Mouse (Mus musculus): ENCODE results near the gene Crb1. TPM values are rescaled to one million over a fixed set of nuclear protein-coding genes. Genes with fewer than 3 reads are reported as not detected.

The Crb1 gene
- polyA plus RNA-seq, 1 experiment from 2014 or later = 0.12 TPM

DNA sequence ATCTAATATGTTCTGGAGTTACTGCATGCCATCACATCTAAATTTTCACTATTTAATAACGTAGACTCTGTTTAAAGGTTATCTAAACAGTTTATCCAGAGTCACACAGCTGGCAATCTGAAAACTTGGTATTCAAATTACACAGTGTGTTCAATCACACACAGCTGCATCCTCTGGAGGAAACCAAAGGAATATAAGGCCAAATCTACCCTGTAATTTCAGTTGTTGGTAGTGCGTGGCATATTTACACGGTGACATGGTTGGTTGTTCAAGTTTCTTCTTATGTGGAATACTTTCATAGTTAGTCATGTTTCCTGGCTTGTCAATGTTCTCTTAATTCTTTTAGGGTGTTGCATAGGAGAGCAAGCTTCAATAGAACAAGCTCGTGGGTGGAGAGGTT is 166.4 kb downstream of the Crb1 start:
- Histone ChIP-seq H3K9me3 (replicated peaks; ENCODE audit: control insufficient read depth, low read length) (no peaks in the 10 kb centered on the region), H3K4me2 (ENCODE audit: low read depth, low read length) (no peak overlapping the region), H3K4me3 (ENCODE audit: low read length) (no peak overlapping the region), H3K27ac (ENCODE audit: low read length) (no peak overlapping the region), H3K4me1 (ENCODE audit: control insufficient read depth, insufficient read depth, low read length) (no peaks in the 10 kb centered on the region), H3K9ac (ENCODE audit: low read length) (no peak overlapping the region), H3K36me3 (ENCODE audit: control insufficient read depth, insufficient read depth) (no peaks in the 10 kb centered on the region), H3K27me3 (ENCODE audit: control insufficient read depth, insufficient read depth, low read length) (no peaks in the 10 kb centered on the region; the same call in 1 of the 2 replicates)
- no peak for ATAC-seq (replicated peaks; ENCODE audit: extremely low read depth, insufficient read depth, low FRiP score)
- WGBS = 66% methylated on average over 4 of the region's 4 CpGs

DNA sequence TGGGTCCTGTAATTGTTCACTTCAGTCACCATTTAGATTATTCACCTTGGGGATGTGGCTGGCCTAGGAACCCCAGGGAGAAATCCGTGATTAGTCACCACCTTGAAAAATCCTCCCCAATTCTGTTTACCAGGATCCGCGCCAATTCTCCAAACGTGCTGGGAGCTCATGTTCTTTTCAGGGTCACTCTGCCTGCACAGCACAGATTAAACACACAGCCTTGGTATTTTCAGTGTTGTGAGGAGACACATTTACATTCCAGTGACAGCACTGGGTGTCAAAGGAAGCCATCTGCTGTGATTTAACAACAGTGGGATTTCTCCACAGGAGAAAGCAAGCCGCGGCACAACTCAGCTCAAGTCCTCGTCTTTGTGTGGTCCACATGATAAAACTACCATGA is 167.1 kb downstream of the Crb1 start:
- 27% methylated on average over 7 of the region's 7 CpGs for WGBS
- H3K36me3 ChIP-seq (ENCODE audit: control insufficient read depth, insufficient read depth) = no peaks in the 10 kb centered on the region
- H3K27ac ChIP-seq (ENCODE audit: low read length) = peak overlapping the region; percentile 46; the same call in 1 of the 2 replicates
- no peaks in the 10 kb centered on the region for H3K9me3 ChIP-seq (replicated peaks; ENCODE audit: control insufficient read depth, low read length)
- 0 out of 2 replicates have a peak, but pooled peaks cover 2% of the 10 kb centered on the region for H3K4me1 ChIP-seq (ENCODE audit: control insufficient read depth, insufficient read depth, low read length)
- no peak overlapping the region for H3K4me3 ChIP-seq (ENCODE audit: low read length)
- no peak overlapping the region for H3K9ac ChIP-seq (ENCODE audit: low read length)
- no peaks in the 10 kb centered on the region; the same call in 1 of the 2 replicates for H3K27me3 ChIP-seq (ENCODE audit: control insufficient read depth, insufficient read depth, low read length)
- no peak for ATAC-seq (replicated peaks; ENCODE audit: extremely low read depth, insufficient read depth, low FRiP score)
- peak overlapping the region; percentile 4; the same call in 1 of the 2 replicates for H3K4me2 ChIP-seq (ENCODE audit: low read depth, low read length)

DNA sequence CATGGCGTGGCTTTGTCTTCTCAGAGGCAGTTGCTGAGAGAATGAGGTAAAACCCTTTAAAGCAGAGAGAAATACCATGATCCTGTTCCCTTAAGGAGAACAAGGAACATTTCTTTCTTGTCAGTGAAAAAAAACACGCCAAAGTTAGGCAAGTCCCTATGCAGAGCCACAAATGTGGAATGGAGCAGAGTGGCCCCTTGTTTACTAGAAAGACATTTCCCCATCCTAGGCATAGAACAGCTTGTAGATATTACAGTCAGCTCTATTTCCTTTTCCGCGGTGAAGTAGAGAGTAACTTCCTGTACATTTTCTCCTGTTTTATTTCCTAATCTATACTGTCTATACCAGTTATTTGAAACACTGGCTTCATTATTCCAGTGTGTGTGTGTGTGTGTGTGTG is 170.6 kb downstream of the Crb1 start:
- Histone ChIP-seq H3K27ac (ENCODE audit: low read length) (no peak overlapping the region), H3K4me3 (ENCODE audit: low read length) (no peak overlapping the region)
- WGBS = 70% methylated on average over 4 of the region's 4 CpGs

DNA sequence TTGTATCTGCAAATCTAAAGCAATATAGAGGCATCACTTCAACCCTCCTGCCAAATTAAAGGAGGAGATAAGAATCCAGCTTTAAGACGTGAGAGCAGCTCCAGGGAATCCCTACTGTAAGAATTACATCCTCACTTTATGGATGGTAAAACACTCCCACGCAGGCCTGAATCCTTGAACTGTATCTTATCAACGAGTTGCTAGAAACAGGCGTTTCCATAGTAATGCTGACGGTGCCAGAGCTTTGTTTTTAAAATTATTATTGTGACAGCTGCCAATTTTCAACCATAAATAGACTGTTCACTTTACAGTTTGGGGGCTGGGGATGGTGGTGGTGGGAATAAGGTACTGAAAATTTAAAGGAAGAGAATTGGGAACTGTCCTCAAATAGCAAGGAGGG is 173.9 kb downstream of the Crb1 start:
- 38% methylated on average over 5 of the region's 5 CpGs for WGBS
- H3K27ac ChIP-seq (ENCODE audit: low read length) = no peak overlapping the region
- H3K36me3 ChIP-seq (ENCODE audit: control insufficient read depth, insufficient read depth) = no peaks in the 10 kb centered on the region
- no peak for ATAC-seq (replicated peaks; ENCODE audit: extremely low read depth, insufficient read depth, low FRiP score)
- H3K4me2 ChIP-seq (ENCODE audit: low read depth, low read length) = no peak overlapping the region
- no peak overlapping the region for H3K4me3 ChIP-seq (ENCODE audit: low read length)
- H3K9me3 ChIP-seq (replicated peaks; ENCODE audit: control insufficient read depth, low read length) = no peaks in the 10 kb centered on the region
- no peak overlapping the region for H3K9ac ChIP-seq (ENCODE audit: low read length)
- H3K27me3 ChIP-seq (ENCODE audit: control insufficient read depth, insufficient read depth, low read length) = no peaks in the 10 kb centered on the region; the same call in 1 of the 2 replicates
- peaks cover 6% of the 10 kb centered on the region; the same call in 1 of the 2 replicates for H3K4me1 ChIP-seq (ENCODE audit: control insufficient read depth, insufficient read depth, low read length)

More for the DNA sequence above, 170.6 kb downstream of the Crb1 start:
- H3K36me3 ChIP-seq (ENCODE audit: control insufficient read depth, insufficient read depth) = no peaks in the 10 kb centered on the region
- H3K9ac ChIP-seq (ENCODE audit: low read length) = no peak overlapping the region
- ATAC-seq (replicated peaks; ENCODE audit: extremely low read depth, insufficient read depth, low FRiP score) = no peak
- peaks cover 6% of the 10 kb centered on the region; the same call in 1 of the 2 replicates for H3K4me1 ChIP-seq (ENCODE audit: control insufficient read depth, insufficient read depth, low read length)
- no peaks in the 10 kb centered on the region; the same call in 1 of the 2 replicates for H3K27me3 ChIP-seq (ENCODE audit: control insufficient read depth, insufficient read depth, low read length)
- H3K4me2 ChIP-seq (ENCODE audit: low read depth, low read length) = no peak overlapping the region
- H3K9me3 ChIP-seq (replicated peaks; ENCODE audit: control insufficient read depth, low read length) = no peaks in the 10 kb centered on the region

DNA sequence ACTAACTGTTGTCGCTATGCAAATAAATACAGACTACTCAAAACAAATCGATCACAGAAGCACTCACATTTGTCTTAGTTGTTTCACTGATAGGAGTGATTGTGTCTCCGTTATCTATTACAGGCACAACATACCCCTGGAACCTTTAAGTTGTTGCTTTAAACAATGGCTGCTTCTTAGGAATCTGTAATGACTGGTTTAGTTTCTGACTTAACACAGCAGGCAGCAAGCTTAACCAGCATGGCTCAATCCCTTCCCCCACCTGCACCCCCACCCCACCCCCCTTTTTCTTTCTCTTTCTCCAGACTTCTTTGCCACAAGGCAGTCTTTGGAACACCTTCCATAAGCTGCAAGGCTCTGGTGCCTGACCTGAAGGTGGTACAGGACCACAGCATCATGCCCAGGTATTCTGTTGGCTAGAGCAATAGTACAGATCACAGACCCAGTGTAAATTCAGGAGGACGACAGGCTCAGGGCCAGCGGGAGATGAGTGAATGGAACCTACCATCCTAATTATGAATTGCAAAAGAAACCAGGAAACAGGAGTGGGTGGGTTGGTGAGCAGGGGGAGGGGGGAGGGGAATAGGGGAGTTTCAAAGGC is 182.4 kb downstream of the Crb1 start:
- no peak overlapping the region for H3K9ac ChIP-seq (ENCODE audit: low read length)
- no peaks in the 10 kb centered on the region for H3K36me3 ChIP-seq (ENCODE audit: control insufficient read depth, insufficient read depth)
- H3K4me2 ChIP-seq (ENCODE audit: low read depth, low read length) = no peak overlapping the region
- H3K4me1 ChIP-seq (ENCODE audit: control insufficient read depth, insufficient read depth, low read length) = no peaks in the 10 kb centered on the region
- no peak for ATAC-seq (replicated peaks; ENCODE audit: extremely low read depth, insufficient read depth, low FRiP score)
- no peaks in the 10 kb centered on the region for H3K27me3 ChIP-seq (ENCODE audit: control insufficient read depth, insufficient read depth, low read length)
- H3K27ac ChIP-seq (ENCODE audit: low read length) = no peak overlapping the region
- no peak overlapping the region for H3K4me3 ChIP-seq (ENCODE audit: low read length)
- H3K9me3 ChIP-seq (replicated peaks; ENCODE audit: control insufficient read depth, low read length) = no peaks in the 10 kb centered on the region
- 31% methylated on average over 5 of the region's 5 CpGs for WGBS

DNA sequence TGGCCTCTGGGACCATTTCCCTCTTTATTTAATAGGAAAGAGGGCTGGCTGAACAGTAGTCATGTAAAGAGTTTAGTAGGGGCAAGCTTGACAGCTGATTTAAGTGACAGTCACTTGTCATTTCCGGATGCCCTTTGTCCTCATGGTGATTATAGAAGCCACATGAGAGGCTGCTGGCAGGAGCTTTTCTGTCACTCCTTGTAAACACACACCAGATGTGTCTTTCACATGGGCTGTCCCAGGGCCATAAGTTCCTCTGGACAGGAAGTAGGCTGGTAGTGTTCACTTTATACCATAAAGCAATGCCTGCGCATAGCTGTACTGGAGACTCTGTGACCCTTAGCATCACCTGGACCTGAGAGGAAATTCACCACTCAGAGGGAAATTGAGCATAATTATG is 182.9 kb downstream of the Crb1 start:
- WGBS = 42% methylated on average over 2 of the region's 2 CpGs
- Histone ChIP-seq H3K9me3 (replicated peaks; ENCODE audit: control insufficient read depth, low read length) (no peaks in the 10 kb centered on the region), H3K9ac (ENCODE audit: low read length) (no peak overlapping the region), H3K36me3 (ENCODE audit: control insufficient read depth, insufficient read depth) (no peaks in the 10 kb centered on the region), H3K4me2 (ENCODE audit: low read depth, low read length) (no peak overlapping the region), H3K27me3 (ENCODE audit: control insufficient read depth, insufficient read depth, low read length) (no peaks in the 10 kb centered on the region), H3K27ac (ENCODE audit: low read length) (no peak overlapping the region), H3K4me1 (ENCODE audit: control insufficient read depth, insufficient read depth, low read length) (no peaks in the 10 kb centered on the region), H3K4me3 (ENCODE audit: low read length) (no peak overlapping the region)
- ATAC-seq (replicated peaks; ENCODE audit: extremely low read depth, insufficient read depth, low FRiP score) = no peak

DNA sequence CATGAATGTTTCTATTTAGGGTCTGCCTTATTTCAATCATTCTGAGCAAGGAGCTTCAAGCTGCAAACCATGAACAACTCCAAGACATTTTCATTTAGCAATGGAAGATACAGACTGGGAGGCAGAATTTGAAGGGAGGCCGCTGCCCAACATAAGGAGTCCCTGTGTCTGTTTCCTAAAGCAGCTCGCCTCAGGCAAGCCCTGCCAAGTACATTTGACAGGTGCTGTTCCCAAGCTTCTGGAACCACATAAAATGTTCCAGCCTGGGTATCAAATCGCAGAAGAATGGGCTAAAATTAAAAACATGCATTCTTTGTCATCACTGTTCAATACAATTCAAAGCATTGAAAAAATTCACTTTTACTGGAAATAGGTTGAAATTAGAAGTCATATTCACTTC is 184.3 kb downstream of the Crb1 start:
- 75% methylated on average over 3 of the region's 3 CpGs for WGBS
- no peaks in the 10 kb centered on the region for H3K36me3 ChIP-seq (ENCODE audit: control insufficient read depth, insufficient read depth)
- no peaks in the 10 kb centered on the region for H3K27me3 ChIP-seq (ENCODE audit: control insufficient read depth, insufficient read depth, low read length)
- H3K4me3 ChIP-seq (ENCODE audit: low read length) = no peak overlapping the region
- H3K9me3 ChIP-seq (replicated peaks; ENCODE audit: control insufficient read depth, low read length) = no peaks in the 10 kb centered on the region
- no peak for ATAC-seq (replicated peaks; ENCODE audit: extremely low read depth, insufficient read depth, low FRiP score)
- H3K9ac ChIP-seq (ENCODE audit: low read length) = no peak overlapping the region
- no peak overlapping the region for H3K27ac ChIP-seq (ENCODE audit: low read length)
- no peak overlapping the region for H3K4me2 ChIP-seq (ENCODE audit: low read depth, low read length)
- H3K4me1 ChIP-seq (ENCODE audit: control insufficient read depth, insufficient read depth, low read length) = no peaks in the 10 kb centered on the region

DNA sequence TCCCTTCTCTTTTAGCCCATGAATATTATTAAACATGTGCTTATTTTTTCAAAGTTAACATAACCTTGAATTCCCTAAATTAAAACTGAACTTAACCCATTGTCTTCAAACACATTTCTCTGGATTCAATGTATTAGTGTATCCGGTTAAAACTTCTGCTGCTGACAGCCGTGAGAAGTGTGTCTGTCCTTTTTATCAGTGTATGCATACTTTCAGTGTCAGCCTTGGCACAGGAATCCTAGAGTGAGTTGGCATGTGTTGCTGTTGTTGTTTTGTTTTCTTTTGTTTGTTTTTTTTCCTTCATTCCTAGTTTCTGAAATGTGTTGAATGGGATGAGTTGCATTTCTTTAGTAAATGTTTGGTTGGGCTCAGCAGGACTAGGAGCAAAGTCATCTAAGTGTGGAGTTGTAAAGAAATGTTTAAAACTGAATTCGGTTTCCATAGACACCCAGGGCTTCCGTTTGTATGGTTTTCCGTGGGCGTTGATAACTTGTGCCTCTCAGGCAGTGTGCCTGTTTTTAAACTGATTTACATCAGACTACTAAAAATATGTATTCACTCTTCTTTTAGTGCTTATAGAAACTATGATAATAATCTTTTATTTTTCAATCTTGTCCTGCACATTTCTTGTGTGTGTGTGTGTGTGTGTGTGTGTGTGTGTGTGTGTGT is 196.3 kb downstream of the Crb1 start:
- no peak for ATAC-seq (replicated peaks; ENCODE audit: extremely low read depth, insufficient read depth, low FRiP score)
- Histone ChIP-seq H3K27ac (ENCODE audit: low read length) (no peak overlapping the region), H3K36me3 (ENCODE audit: control insufficient read depth, insufficient read depth) (no peaks in the 10 kb centered on the region), H3K9me3 (replicated peaks; ENCODE audit: control insufficient read depth, low read length) (no peaks in the 10 kb centered on the region; the same call in 1 of the 2 replicates), H3K4me2 (ENCODE audit: low read depth, low read length) (no peak overlapping the region), H3K27me3 (ENCODE audit: control insufficient read depth, insufficient read depth, low read length) (no peaks in the 10 kb centered on the region), H3K4me3 (ENCODE audit: low read length) (no peak overlapping the region), H3K4me1 (ENCODE audit: control insufficient read depth, insufficient read depth, low read length) (peaks cover 6% of the 10 kb centered on the region), H3K9ac (ENCODE audit: low read length) (no peak overlapping the region)
- WGBS = 30% methylated on average over 6 of the region's 6 CpGs

GRCm38 (mm10) chr1:139179707-139180106 is 197.2 kb downstream of the Crb1 start:
- WGBS = 78% methylated on average over 1 of the region's 1 CpGs
- ATAC-seq (replicated peaks; ENCODE audit: extremely low read depth, insufficient read depth, low FRiP score) = no peak

More at GRCm38 (mm10) chr1:139179707-139180106, 197.2 kb downstream of the Crb1 start:
- Histone ChIP-seq H3K4me3 (ENCODE audit: low read length) (no peak overlapping the region), H3K9me3 (replicated peaks; ENCODE audit: control insufficient read depth, low read length) (no peaks in the 10 kb centered on the region; the same call in 1 of the 2 replicates), H3K9ac (ENCODE audit: low read length) (no peak overlapping the region), H3K36me3 (ENCODE audit: control insufficient read depth, insufficient read depth) (no peaks in the 10 kb centered on the region), H3K4me1 (ENCODE audit: control insufficient read depth, insufficient read depth, low read length) (peaks cover 6% of the 10 kb centered on the region), H3K27me3 (ENCODE audit: control insufficient read depth, insufficient read depth, low read length) (no peaks in the 10 kb centered on the region), H3K4me2 (ENCODE audit: low read depth, low read length) (no peak overlapping the region), H3K27ac (ENCODE audit: low read length) (no peak overlapping the region)
